Mouse (Mus musculus) mature B cell (primary cell): Measurements from ENCODE around the gene Tnp2.

Experiments used
- in situ Hi-C: fragments of 300-500 bp; cut with MboI; formaldehyde crosslinking; loops from 2 replicates; pipeline ENCODE4 v1.14.3; 2019

Tnp2 gene

GRCm38 (mm10) chr16:10768821-10769220 lies 19.6 kb downstream of the Tnp2 start:
- in situ Hi-C loops = no loop called here

GRCm38 (mm10) chr16:10767158-10767557 lies 21.3 kb downstream of the Tnp2 start:
- in situ Hi-C loops = no loop called here

GRCm38 (mm10) chr16:10764323-10764722 lies 24.1 kb downstream of the Tnp2 start:
- in situ Hi-C loops = no loop called here

- in situ Hi-C loops = no loop called here
Observed at GRCm38 (mm10) chr16:10763540-10764264, 24.8 kb downstream of the Tnp2 start.

GRCm38 (mm10) chr16:10762569-10763180 lies 25.8 kb downstream of the Tnp2 start:
- in situ Hi-C loops = no loop called here

GRCm38 (mm10) chr16:10761182-10761581 lies 27.3 kb downstream of the Tnp2 start:
- in situ Hi-C loops = no loop called here

GRCm38 (mm10) chr16:10756168-10756567 lies 32.3 kb downstream of the Tnp2 start:
- in situ Hi-C loops = no loop called here

- in situ Hi-C loops = no loop called here
Observed at GRCm38 (mm10) chr16:10754521-10755296, 33.8 kb downstream of the Tnp2 start.

GRCm38 (mm10) chr16:10749824-10750223 lies 38.6 kb downstream of the Tnp2 start:
- in situ Hi-C loops = no loop called here

- in situ Hi-C loops = no loop called here
Observed at GRCm38 (mm10) chr16:10749226-10749625, 39.2 kb downstream of the Tnp2 start.

GRCm38 (mm10) chr16:10741082-10741481 lies 47.4 kb downstream of the Tnp2 start:
- in situ Hi-C loops = no loop called here

- in situ Hi-C loops = no loop called here
Observed at GRCm38 (mm10) chr16:10739854-10740398, 48.5 kb downstream of the Tnp2 start.

GRCm38 (mm10) chr16:10738866-10739265 lies 49.6 kb downstream of the Tnp2 start:
- in situ Hi-C loops = no loop called here
